Mouse (Mus musculus): ENCODE measurements around the gene Rrp36.

Rrp36 gene

DNA sequence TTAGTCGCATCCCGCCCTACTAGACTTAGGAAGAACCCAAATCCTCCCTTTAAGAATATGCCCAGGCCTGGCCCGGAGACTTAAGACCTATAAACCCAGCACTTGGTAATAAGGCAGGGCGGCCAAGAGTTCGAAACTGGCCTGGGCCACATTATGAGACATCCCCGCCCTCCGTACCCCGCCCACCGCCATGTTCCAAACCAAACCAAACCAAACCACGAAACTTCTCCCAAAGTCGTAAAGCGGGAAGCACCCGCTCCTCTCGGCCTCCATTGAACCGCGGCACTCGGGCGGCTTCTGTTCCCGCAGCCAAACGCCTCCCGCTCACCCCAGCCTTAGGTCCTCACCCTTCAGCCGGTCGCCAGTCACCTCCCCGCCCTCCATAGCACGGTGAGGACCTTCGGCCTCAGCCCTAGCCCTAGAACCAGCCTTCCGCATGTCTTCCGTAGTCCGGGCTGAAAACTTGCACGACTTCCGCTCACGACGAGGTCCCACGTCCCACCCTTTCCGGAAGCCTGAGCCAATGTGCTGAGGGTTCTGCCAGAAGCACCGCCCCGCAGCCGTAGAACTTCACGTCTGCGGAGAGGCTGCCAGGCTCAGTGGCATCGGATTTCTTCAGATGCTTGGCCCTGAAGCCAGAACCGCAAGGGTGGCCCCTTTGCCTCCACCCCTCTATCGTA lies at the start of gene Rrp36:
Gene Rrp36 (minus strand): TSS at position 503 of the 680 bp plus-strand sequence.
- in situ Hi-C loops (cut with MboI; ENCODE audit: low pct_unique_long_range_greater_than_20kb in 1 of 2, low sequenced_read_pairs in 2 of 2, unreplicated experiment in 1 of 2) = no loop called here

- in situ Hi-C loops (cut with MboI; ENCODE audit: low pct_unique_long_range_greater_than_20kb in 1 of 2, low sequenced_read_pairs in 2 of 2, unreplicated experiment in 1 of 2) = no loop called here
Measured at GRCm38 (mm10) chr17:46721077-46721476, 46.9 kb upstream of the Rrp36 start.

DNA sequence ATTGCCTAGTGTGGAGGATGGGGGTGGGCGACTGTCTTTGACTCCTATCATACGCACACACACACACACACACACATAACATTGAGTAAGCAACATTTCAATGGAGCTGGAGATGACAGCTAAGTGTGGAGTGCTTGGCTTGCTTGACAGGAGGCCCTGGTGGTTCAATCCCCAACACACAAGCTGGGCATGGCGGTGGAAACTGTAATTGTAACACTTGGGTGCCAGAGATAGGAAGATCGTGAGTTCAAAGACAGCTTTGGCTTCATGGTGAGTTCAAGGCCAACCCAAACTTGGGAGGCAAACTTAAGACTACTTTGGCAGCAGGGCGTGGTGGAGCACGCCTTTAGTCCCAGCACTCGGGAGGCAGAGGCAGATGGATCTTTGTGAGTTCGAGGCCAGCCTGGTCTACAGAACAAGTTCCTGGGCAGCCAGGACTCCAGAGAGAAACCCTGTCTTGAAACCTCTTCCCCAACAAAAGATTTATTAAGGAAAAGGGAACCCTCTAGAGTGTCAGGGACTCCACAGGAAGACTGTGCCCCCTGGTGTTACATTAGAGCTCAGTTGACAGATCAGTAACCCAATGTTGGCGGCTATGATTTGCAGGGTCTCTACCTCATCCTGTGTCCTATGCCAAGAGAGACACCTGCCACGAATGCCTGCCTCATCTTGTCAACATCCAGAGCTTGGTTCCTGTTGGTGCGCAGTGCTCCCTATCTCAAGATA lies 40.8 kb upstream of the Rrp36 start:
- in situ Hi-C loops (cut with MboI; ENCODE audit: low pct_unique_long_range_greater_than_20kb in 1 of 2, low sequenced_read_pairs in 2 of 2, unreplicated experiment in 1 of 2) = loop anchor here in 1 of 2 experiments (5.0 kb wide), 1 partner anchor 63 kb away; the partner anchor contains the start of gene Cul7

- in situ Hi-C loops (cut with MboI; ENCODE audit: low pct_unique_long_range_greater_than_20kb in 1 of 2, low sequenced_read_pairs in 2 of 2, unreplicated experiment in 1 of 2) = loop anchor here in 1 of 2 experiments (5.0 kb wide), 1 partner anchor 62 kb away; the partner anchor contains the start of gene Cul7
Measured at GRCm38 (mm10) chr17:46713849-46714248, 39.7 kb upstream of the Rrp36 start.

- in situ Hi-C loops (cut with MboI; ENCODE audit: low pct_unique_long_range_greater_than_20kb in 1 of 2, low sequenced_read_pairs in 2 of 2, unreplicated experiment in 1 of 2) = loop anchor here in 1 of 2 experiments (5.0 kb wide), 1 partner anchor 60 kb away; the partner anchor contains the start of gene Cul7
Measured at GRCm38 (mm10) chr17:46712442-46712841, 38.3 kb upstream of the Rrp36 start.

DNA sequence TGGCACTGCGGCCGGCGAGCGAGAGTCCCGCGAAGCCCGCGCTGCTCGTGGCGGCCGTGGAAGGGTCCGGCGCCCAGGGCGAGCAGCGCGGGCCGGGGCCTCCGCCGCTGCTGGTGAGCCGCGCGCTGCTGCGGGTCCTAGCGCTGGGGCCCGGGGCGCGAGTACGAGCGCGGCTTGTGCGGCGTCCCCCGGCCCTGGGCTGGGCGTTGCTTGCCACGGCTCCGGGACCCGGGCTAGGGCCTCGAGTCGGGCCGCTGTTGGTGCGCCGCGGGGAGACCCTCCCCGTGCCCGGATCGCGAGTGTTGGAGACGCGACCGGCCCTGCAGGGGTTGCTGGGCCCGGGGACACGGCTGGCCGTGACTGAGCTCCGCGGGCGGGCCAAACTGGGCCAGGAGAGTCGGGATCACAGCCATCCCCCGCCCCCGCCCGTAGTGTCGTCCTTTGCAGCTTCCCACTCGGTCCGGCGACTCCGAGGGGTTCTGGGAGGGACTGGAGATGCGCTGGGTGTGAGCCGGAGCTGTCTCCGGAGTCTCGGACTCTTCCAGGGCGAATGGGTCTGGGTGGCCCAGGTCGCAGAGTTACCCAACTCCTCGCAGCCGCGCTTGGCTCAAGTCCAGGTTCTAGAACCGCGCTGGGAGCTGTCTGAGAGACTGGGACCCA lies 37.6 kb upstream of the Rrp36 start:
- in situ Hi-C loops (cut with MboI; ENCODE audit: low pct_unique_long_range_greater_than_20kb in 1 of 2, low sequenced_read_pairs in 2 of 2, unreplicated experiment in 1 of 2) = loop anchor here in 1 of 2 experiments (5.0 kb wide), 1 partner anchor 59 kb away; the partner anchor contains the start of gene Cul7

DNA sequence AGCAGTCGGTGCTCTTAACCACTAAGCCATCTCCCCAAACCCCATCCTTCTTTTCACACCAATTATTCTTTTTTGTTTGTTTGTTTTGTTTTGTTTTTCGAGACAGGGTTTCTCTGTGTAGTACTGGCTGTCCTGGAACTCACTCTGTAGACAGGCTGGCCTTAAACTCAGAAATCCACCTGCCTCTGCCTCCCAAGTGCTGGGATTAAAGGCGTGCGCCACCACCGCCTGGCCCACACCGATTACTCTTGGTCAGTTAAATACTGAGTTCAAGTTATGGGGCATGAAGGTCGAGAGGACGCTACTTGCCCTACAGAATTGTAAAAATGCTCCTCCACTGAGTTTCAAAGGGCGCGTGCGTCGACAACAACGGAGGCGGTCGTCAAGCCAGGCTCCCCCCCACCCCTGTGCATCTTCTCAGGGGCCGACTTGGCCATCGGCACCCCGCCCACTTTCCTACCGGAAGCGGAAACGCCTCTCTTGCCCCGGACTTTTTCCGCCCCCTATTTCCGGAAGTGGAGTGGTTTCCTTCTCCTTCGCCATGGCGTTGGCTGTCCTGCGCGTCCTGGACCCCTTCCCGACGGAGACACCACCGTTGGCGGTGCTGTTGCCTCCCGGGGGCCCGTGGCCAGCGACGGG lies 36.9 kb upstream of the Rrp36 start, which contains the start of gene Pex6:
Gene Pex6 (plus strand): TSS at position 505 of the 639 bp plus-strand sequence.
- in situ Hi-C loops (cut with MboI; ENCODE audit: low pct_unique_long_range_greater_than_20kb in 1 of 2, low sequenced_read_pairs in 2 of 2, unreplicated experiment in 1 of 2) = loop anchor here in 1 of 2 experiments (5.0 kb wide), 1 partner anchor 59 kb away; the partner anchor contains the start of gene Cul7

DNA sequence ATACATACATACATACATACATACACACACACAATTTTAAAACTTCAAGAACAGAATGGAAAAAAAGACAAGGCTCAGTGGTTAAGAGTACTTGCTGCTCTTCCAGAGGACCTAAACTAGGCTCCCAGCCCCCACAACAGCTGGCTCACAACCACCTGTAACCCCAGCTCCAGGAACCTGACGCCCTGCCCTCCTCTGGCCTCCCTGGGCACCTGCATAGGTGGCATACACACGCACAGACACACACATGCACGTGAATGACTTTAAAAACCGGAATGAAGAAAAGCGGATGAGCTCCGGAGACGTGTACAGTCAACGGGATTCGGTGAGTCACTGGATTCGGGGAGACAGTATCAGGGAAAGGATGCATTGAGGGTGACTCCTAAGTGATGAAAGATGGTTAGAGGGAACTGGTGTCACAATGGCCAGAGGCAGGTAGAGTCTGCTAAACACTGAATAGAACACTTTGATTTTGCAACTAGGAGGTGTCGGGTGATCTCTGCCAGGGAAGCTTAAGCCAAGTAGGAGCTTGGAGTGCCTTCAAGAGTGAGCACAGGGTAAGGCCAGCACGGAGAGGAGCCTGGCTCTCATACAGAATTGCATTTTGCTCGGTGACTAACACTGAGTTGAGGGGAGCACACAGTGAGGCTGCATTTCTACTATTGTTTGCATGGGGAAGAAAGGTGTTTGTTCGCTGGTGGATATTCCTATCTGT lies 32.4 kb upstream of the Rrp36 start:
- in situ Hi-C loops (cut with MboI; ENCODE audit: low pct_unique_long_range_greater_than_20kb in 1 of 2, low sequenced_read_pairs in 2 of 2, unreplicated experiment in 1 of 2) = no loop called here

DNA sequence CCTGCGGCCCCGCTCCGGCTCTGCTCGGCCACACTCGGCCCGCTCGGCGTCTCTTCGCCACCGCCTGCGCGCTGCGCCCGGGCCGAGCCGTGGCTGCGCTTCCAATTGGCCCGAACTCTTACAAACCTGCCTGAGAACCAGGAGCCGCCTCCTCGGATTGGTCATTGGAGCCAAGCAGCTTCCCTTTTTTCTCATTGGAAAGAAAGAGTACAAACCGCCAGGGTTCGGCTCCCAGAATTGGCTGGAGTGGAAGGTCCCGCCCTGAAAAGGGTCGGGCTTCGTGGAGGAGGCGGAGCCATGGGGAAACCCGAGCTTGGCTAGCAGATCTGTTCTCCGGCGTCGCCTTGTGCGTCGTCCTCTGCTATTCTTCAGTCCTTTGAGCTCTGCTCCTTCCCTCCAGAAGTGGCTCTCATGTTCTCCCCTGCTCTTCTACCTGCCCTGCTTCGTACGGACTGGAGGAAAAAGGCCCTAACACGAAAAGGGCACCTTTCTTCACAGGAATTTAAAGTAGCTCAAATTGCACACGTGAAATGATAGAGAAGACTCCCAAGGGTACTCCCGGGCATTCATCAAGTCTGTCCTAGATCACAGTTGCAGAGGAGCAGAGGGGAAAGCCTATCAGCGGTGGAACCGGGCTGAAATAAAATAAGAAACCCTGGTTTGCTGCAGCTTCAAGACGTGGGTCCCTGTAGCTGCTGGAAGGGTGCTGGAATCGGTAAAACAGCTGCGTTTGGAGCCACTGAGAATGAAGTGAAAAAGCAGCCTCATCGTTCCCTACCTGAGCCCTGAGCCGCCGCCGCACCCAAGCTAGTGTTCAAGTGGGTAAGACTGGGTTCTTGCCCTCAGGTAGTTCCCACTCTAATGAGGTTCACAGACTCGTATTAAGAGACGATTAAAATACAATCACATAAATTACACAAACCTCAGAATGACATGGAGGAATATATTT lies 31.0 kb upstream of the Rrp36 start, which contains the start of gene Ppp2r5d:
Gene Ppp2r5d (minus strand): TSS at position 225 of the 949 bp plus-strand sequence.
- in situ Hi-C loops (cut with MboI; ENCODE audit: low pct_unique_long_range_greater_than_20kb in 1 of 2, low sequenced_read_pairs in 2 of 2, unreplicated experiment in 1 of 2) = no loop called here

GRCm38 (mm10) chr17:46703971-46704886 lies 30.1 kb upstream of the Rrp36 start:
- in situ Hi-C loops (cut with MboI; ENCODE audit: low pct_unique_long_range_greater_than_20kb in 1 of 2, low sequenced_read_pairs in 2 of 2, unreplicated experiment in 1 of 2) = no loop called here

GRCm38 (mm10) chr17:46702506-46702905 lies 28.4 kb upstream of the Rrp36 start:
- in situ Hi-C loops (cut with MboI; ENCODE audit: low pct_unique_long_range_greater_than_20kb in 1 of 2, low sequenced_read_pairs in 2 of 2, unreplicated experiment in 1 of 2) = no loop called here

DNA sequence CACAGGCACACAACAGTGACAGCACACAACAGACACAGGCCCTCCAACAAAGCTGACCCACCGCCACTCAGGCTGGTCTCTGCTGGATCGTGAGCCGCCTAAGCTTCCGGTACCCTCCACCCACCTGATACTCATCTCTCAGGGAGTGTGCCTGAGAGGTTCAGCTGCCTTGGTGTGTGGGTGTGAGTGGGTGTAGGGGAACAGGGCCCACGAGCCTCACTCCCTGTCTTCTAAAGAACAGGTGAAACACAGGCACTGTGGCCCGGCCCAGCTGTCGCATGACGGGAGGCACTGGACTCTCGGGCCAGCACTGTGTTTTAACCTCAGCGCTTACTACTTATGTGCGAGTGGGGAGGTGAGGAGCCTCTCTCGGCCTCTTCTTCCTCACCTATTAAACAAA lies 27.9 kb upstream of the Rrp36 start:
- in situ Hi-C loops (cut with MboI; ENCODE audit: low pct_unique_long_range_greater_than_20kb in 1 of 2, low sequenced_read_pairs in 2 of 2, unreplicated experiment in 1 of 2) = no loop called here

GRCm38 (mm10) chr17:46701489-46701888 lies 27.3 kb upstream of the Rrp36 start:
- in situ Hi-C loops (cut with MboI; ENCODE audit: low pct_unique_long_range_greater_than_20kb in 1 of 2, low sequenced_read_pairs in 2 of 2, unreplicated experiment in 1 of 2) = no loop called here

DNA sequence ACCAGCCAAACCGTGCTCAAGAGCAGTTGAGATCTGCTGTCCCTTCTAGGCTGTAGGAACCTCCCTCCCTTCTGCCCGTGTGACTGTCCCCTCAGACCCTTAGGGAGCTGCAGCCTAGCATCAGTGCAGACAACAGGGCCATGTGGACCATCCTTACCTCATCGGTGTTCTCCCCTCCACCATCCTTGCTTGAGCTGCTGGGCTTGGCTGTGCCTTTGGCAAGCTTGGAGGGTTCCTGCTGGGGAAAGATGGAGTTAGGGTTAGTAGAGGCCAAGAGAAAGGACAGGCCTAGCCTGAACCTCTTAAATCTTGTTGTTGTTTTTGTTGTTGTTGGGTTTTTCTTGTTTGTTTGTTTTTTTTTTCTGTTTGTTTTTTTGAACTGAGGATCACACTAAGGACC lies 25.8 kb upstream of the Rrp36 start:
- in situ Hi-C loops (cut with MboI; ENCODE audit: low pct_unique_long_range_greater_than_20kb in 1 of 2, low sequenced_read_pairs in 2 of 2, unreplicated experiment in 1 of 2) = no loop called here

- in situ Hi-C loops (cut with MboI; ENCODE audit: low pct_unique_long_range_greater_than_20kb in 1 of 2, low sequenced_read_pairs in 2 of 2, unreplicated experiment in 1 of 2) = no loop called here
Measured at GRCm38 (mm10) chr17:46699245-46699644, 25.1 kb upstream of the Rrp36 start.

DNA sequence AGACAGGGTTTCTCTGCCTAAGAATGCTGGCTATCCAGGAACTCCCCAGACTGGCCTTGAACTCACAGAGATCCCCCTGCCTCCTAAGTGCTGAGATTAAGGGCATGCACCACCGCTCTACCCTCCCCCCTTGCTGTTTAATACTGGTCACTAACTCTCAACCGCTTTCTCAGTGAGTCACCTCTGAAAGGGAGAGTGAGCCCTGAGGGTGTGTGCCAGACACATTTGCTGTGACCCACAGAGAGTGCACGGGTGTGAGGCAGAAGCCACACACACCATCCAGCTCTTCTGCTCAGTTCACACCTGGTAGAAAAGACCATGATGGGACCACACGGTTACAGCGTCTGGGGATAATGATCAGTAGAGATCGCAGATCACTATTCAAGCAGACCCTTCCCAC lies 24.4 kb upstream of the Rrp36 start:
- in situ Hi-C loops (cut with MboI; ENCODE audit: low pct_unique_long_range_greater_than_20kb in 1 of 2, low sequenced_read_pairs in 2 of 2, unreplicated experiment in 1 of 2) = no loop called here
